Mouse (Mus musculus) forebrain, embryonic 15.5 days (tissue): ENCODE measurements around the gene E2f2. TPM values are rescaled to one million over a fixed set of nuclear protein-coding genes. Genes with fewer than 3 reads are reported as not detected.

ENCODE experiments used
- ATAC-seq: fragments of 200-750 bp; cut with Nextera tagmentation; replicated peaks from 2 replicates; pipeline ENCODE4 v1.8.0; 2017; ENCODE audit warnings: mild to moderate bottlenecking, moderate TSS enrichment, moderate library complexity
- H3K27ac ChIP-seq: fragments of 300-500 bp; sonication (generic); replicated peaks from 2 replicates; pipeline ENCODE4 v1.5.1; 2015; ENCODE audit warnings: mild to moderate bottlenecking, inconsistent platforms
- H3K27me3 ChIP-seq: fragments of 300-500 bp; sonication (generic); 2 replicates; pipeline ENCODE4 v1.6.1; 2015; ENCODE audit warnings: inconsistent platforms
- H3K36me3 ChIP-seq: fragments of 300-500 bp; sonication (generic); 2 replicates; pipeline ENCODE4 v1.6.1; 2015; ENCODE audit warnings: mild to moderate bottlenecking, inconsistent platforms
- H3K4me1 ChIP-seq: fragments of 300-500 bp; sonication (generic); 2 replicates; pipeline ENCODE4 v1.6.1; 2015; ENCODE audit warnings: inconsistent platforms
- H3K4me2 ChIP-seq: fragments of 300-500 bp; sonication (generic); replicated peaks from 2 replicates; pipeline ENCODE4 v1.6.1; 2015; ENCODE audit warnings: mild to moderate bottlenecking, inconsistent platforms
- H3K4me3 ChIP-seq: fragments of 300-500 bp; sonication (generic); 2 replicates; pipeline ENCODE4 v1.5.1; 2015; ENCODE audit warnings: mild to moderate bottlenecking, inconsistent platforms
- H3K9ac ChIP-seq: fragments of 300-500 bp; sonication (generic); replicated peaks from 2 replicates; pipeline ENCODE4 v1.6.1; 2015; ENCODE audit warnings: mild to moderate bottlenecking, inconsistent platforms
- H3K9me3 ChIP-seq: fragments of 300-500 bp; sonication (generic); 2 replicates; pipeline ENCODE4 v1.6.1; 2016; ENCODE audit warnings: inconsistent platforms
- WGBS: fragments of 180-500 bp; shearing (Covaris S2); methylation state at CpG from one replicate; pipeline ENCODE4 v1.1.7; 2015; ENCODE audit warnings: mixed read lengths; 5-methylcytosine and 5-hydroxymethylcytosine counted together
- polyA plus RNA-seq: library from polyadenylated mRNA; unstranded; fragments of >200 nt; fragmentation: Nextera tagmentation; extraction: Ambion mirVana; gene quantifications from 2 replicates; pipeline ENCODE4 v1.2.1, GENCODE M21; 2015

The E2f2 gene
- polyA plus RNA-seq, 1 experiment from 2014 or later = 5.4 TPM

- Histone ChIP-seq H3K27me3 (no peaks in the 10 kb centered on the region), H3K9me3 (no peaks in the 10 kb centered on the region), H3K9ac (peak overlapping the region; percentile 52; the same call in 1 of the 2 replicates), H3K4me1 (peaks cover 41% of the 10 kb centered on the region), H3K4me2 (peak overlapping the region; percentile 61), H3K27ac (peak overlapping the region; percentile 94), H3K36me3 (no peaks in the 10 kb centered on the region), H3K4me3 (peak overlapping the region; percentile 45; the same call in 1 of the 2 replicates)
- WGBS = 29% methylated on average over 9 of the region's 9 CpGs
- ATAC-seq = no peak; the same call in 1 of the 2 replicates
These were observed 36.1 kb upstream of the E2f2 start for GRCm38 (mm10) chr4:136135874-136136728.

DNA sequence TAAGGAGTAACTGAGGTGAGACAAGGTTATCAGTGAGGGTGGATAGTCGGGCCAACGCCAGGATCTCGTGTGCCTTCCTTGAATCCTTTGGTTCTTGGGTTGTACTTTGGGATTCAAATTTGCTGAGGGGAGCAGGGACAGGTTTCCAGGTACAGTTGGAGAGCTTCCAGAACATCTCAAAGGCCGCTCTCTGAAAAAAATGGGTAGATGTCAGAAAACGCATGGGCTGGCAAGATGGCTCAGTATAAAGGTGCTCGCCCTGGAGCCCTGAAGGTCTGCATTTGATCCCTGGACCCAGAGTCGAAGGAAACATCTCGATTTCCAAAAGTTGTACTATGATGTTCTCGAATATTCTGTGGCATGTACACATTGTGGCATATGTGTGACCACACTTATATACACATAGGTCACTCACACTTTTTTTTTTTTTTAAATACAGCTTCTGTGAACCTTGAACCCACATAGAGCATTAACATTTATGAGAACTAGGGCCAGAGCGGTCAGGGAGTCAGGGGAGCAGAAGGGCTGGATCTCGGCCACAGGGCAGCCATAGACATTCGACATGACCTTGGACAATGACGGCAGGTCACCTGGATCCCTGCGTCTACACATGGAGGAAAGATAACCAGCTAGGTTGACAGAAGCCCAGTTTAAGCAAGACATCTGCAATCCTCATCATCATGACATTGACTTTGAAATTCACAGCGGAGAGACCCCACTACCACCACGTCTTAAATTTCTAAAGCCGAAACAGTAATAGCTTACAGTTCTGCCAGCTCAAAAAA is 32.7 kb upstream of the E2f2 start:
- H3K4me2 ChIP-seq = peak overlapping the region; percentile 42
- no peaks in the 10 kb centered on the region for H3K36me3 ChIP-seq
- H3K9me3 ChIP-seq = no peaks in the 10 kb centered on the region
- WGBS = 56% methylated on average over 17 of the region's 17 CpGs
- no peaks in the 10 kb centered on the region; the same call in 1 of the 2 replicates for H3K27me3 ChIP-seq
- peaks cover 57% of the 10 kb centered on the region for H3K4me1 ChIP-seq
- H3K27ac ChIP-seq = peak overlapping the region; percentile 74
- ATAC-seq = no peak
- H3K4me3 ChIP-seq = no peak overlapping the region
- H3K9ac ChIP-seq = no peak overlapping the region

DNA sequence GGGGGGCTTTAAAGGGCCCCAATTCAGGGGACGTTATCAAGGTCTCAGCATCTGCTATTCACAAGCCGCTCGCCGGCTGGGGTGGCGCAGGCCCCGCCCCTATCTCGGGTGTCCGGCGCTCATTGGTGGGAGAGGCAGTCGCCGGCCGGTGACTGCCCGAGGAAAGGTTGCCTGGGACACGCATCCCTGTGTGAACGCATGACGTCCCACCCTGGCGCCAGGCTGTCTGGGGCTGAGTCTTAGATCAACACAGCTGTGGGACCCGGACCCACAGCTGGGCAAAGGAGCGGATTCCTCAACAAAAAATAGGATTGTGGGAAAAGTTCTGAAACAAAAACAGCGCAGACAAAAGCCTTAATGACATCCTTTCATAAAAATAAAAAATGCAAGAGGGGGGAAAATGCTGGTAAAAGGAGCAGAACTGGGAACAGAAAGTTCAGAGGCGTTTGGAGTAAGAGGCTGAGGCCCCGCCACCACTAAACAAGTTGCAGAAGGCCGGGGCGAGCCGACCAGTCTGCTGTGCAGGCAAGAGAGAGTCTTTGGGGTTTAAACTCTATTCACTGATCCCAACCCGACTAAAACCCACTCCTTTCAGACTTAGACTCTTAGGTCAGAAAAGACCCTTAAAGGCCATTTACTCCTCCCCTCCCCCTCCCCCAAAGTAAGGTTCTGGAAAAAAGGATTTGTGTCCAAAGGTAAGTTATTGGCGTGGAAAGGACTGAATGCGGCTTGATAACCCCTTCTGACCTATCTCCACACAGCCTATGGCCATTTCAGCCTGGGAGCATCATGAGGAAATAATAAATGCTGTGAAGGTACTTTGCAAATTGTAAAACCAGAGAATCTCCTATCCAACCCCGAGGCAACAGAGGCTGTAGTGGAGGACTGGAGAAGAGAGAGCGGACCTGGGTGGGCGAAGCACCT is 31.6 kb upstream of the E2f2 start:
- Histone ChIP-seq H3K4me2 (peak overlapping the region; percentile 42), H3K27ac (peak overlapping the region; percentile 74), H3K36me3 (no peaks in the 10 kb centered on the region), H3K27me3 (peaks cover 10% of the 10 kb centered on the region), H3K4me1 (peaks cover 59% of the 10 kb centered on the region), H3K4me3 (peak overlapping the region; percentile 23), H3K9ac (peak overlapping the region; percentile 2; the same call in 1 of the 2 replicates), H3K9me3 (no peaks in the 10 kb centered on the region)
- ATAC-seq = peak; percentile 76
- 8% methylated on average over 31 of the region's 31 CpGs for WGBS

DNA sequence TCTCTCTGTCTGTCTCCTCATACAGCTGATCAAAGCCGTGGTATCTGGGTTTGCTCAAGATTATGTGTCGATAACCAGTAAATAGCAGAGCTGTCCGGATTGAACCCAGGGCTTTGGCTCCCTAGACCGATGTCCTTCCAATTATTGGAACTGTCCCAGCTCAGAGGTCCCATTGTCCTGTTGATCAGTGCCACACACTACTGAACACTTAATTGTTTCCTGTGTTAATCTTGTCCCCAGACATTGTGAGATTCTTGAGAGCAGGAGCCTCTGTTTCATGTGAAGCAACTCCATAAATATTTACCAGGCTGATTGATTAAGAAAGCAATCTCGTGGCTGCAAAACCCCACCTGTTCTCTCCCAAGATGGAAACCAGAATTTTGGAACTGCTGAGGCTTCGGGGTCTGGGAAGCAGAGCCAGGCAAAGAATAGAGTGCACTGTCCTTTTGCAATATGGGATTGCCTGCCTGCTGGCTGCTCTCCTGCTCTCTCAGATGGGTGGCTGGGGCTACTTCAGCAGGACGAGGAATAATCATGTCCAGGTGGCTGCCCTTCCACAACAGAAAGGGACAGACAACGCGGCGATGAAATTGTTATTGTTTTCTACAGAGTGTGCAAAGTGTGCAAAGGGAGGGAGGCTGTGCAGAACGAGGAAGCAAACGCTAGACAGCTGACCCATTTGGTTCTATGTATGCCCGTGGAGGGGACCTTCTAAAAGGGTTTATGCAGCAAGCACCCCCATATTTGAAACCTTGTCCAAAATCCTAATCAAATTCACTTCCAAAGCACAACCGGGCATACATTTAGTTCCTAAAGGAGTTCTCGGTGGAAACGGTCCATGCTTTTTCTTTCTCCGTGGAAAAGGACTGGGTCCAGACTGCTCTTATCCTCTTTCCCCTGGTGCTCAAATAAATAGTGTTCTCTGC is 29.7 kb upstream of the E2f2 start:
- Histone ChIP-seq H3K27me3 (peaks cover 25% of the 10 kb centered on the region), H3K9me3 (no peaks in the 10 kb centered on the region), H3K4me2 (peak overlapping the region; percentile 81; the same call in 1 of the 2 replicates), H3K36me3 (no peaks in the 10 kb centered on the region), H3K4me3 (no peak overlapping the region), H3K4me1 (peaks cover 54% of the 10 kb centered on the region), H3K27ac (peak overlapping the region; percentile 16), H3K9ac (no peak overlapping the region)
- no peak for ATAC-seq
- 16% methylated on average over 17 of the region's 17 CpGs for WGBS

- WGBS = 1% methylated on average over 39 of the region's 39 CpGs
- Histone ChIP-seq H3K27ac (peak within 1 kb of the TSS; percentile 46), H3K4me2 (peak within 1 kb of the TSS; percentile 81), H3K9ac (peak within 1 kb of the TSS; percentile 57), H3K4me3 (peak within 1 kb of the TSS; percentile 47), H3K36me3 (no peaks in the 10 kb centered on the region), H3K4me1 (peaks cover 61% of the 10 kb centered on the region), H3K27me3 (peaks cover 25% of the 10 kb centered on the region), H3K9me3 (no peaks in the 10 kb centered on the region)
- peak; percentile 83 for ATAC-seq
These were observed 28.8 kb upstream of the E2f2 start, which contains the start of gene Id3 for GRCm38 (mm10) chr4:136143193-136143976. Gene Id3, plus strand, starts transcription at chr4:136143497.

- H3K9me3 ChIP-seq = no peaks in the 10 kb centered on the region
- H3K36me3 ChIP-seq = no peaks in the 10 kb centered on the region
- peaks cover 25% of the 10 kb centered on the region for H3K27me3 ChIP-seq
- peak; percentile 12 for ATAC-seq
- H3K4me3 ChIP-seq = peak overlapping the region; percentile 47
- H3K4me2 ChIP-seq = peak overlapping the region; percentile 81
- under 1% methylated on average over 50 of the region's 50 CpGs for WGBS
- peak overlapping the region; percentile 57 for H3K9ac ChIP-seq
- peak overlapping the region; percentile 58 for H3K27ac ChIP-seq
- H3K4me1 ChIP-seq = peaks cover 62% of the 10 kb centered on the region
These were observed 27.9 kb upstream of the E2f2 start for GRCm38 (mm10) chr4:136144126-136144926.

GRCm38 (mm10) chr4:136144927-136145292 is 27.3 kb upstream of the E2f2 start:
- Histone ChIP-seq H3K4me1 (peaks cover 58% of the 10 kb centered on the region), H3K36me3 (no peaks in the 10 kb centered on the region), H3K9me3 (no peaks in the 10 kb centered on the region), H3K9ac (peak overlapping the region; percentile 57), H3K27ac (peak overlapping the region; percentile 58), H3K4me3 (peak overlapping the region; percentile 47), H3K27me3 (peaks cover 25% of the 10 kb centered on the region), H3K4me2 (peak overlapping the region; percentile 81)
- WGBS = 2% methylated on average over 11 of the region's 11 CpGs
- no peak for ATAC-seq

- H3K9me3 ChIP-seq = no peaks in the 10 kb centered on the region
- peak overlapping the region; percentile 81 for H3K4me2 ChIP-seq
- H3K27ac ChIP-seq = no peak overlapping the region
- H3K4me3 ChIP-seq = peak overlapping the region; percentile 47
- H3K36me3 ChIP-seq = no peaks in the 10 kb centered on the region
- peaks cover 25% of the 10 kb centered on the region for H3K27me3 ChIP-seq
- 19% methylated on average over 11 of the region's 11 CpGs for WGBS
- H3K9ac ChIP-seq = 0 out of 2 replicates have a peak overlapping the region, but pooled peaks have one; percentile 1
- no peak for ATAC-seq
- peaks cover 54% of the 10 kb centered on the region for H3K4me1 ChIP-seq
These were observed 26.8 kb upstream of the E2f2 start for GRCm38 (mm10) chr4:136145362-136145885.

DNA sequence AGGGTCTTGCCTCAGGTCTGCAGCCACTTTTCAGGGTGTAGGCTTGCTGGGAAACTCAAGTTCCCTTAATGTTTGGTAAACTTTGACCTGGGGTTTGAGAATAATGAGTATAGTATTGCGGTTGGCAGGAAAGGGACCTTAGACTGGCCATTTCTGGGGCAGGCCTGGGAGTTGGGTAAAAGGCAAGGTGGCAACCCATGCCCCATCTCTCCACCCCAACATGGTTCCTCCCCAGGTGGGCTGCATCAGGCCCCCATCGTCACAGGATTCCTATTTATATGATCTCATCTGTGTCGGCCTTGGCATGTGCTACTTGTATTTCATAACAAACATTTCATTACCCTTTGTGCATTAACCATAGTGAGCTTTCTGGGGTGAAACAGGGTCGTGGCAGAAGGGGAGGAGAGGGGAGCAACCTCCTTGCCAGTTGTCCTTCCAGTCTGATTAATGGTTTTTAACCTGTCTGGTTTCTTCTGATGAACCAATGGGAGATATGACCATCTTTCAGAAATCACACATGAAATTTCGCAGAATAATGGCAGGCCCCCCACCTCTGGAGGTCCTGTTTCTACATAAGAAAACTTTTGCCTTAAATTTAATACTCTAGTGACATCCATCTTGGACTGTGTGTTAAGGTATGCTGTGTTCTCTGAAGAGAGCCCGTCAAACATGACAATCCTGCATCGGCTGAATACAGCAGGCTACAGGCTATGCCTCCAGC is 26.0 kb upstream of the E2f2 start:
- Histone ChIP-seq H3K4me1 (peaks cover 48% of the 10 kb centered on the region), H3K4me2 (0 out of 2 replicates have a peak overlapping the region, but pooled peaks have one; percentile 9), H3K27ac (no peak overlapping the region), H3K36me3 (no peaks in the 10 kb centered on the region), H3K9me3 (no peaks in the 10 kb centered on the region), H3K4me3 (no peak overlapping the region), H3K9ac (0 out of 2 replicates have a peak overlapping the region, but pooled peaks have one; percentile 1), H3K27me3 (peaks cover 25% of the 10 kb centered on the region)
- 35% methylated on average over 7 of the region's 7 CpGs for WGBS
- no peak for ATAC-seq
